Mouse (Mus musculus): ENCODE measurements around the gene Mycbp2. TPM values are rescaled to one million over a fixed set of nuclear protein-coding genes. Genes with fewer than 3 reads are reported as not detected.

Gene Mycbp2
- total and polyA plus RNA-seq, 3 experiments: 12.6 to 27.5 (median 26.6) TPM

- H3K27ac ChIP-seq: peak within 1 kb of the TSS; percentile 100
- H3K36me3 ChIP-seq (ENCODE audit: control insufficient read depth, insufficient read depth, low read length): peaks cover 28% of the 10 kb centered on the region
- TF ChIP-seq POLR2A (IDR thresholded peaks at IDR 0.05; ENCODE audit: insufficient read depth, low read depth, low read length): peak; percentile 62
- TF ChIP-seq CTCF (IDR thresholded peaks at IDR 0.05): no peak
- TF ChIP-seq EP300 (IDR thresholded peaks at IDR 0.05; ENCODE audit: insufficient read depth, low read depth, low read length): peak; percentile 83; the same call in 1 of the 2 replicates
- H3K79me2 ChIP-seq (replicated peaks; ENCODE audit: control insufficient read depth, insufficient read depth, low read length): peaks cover 16% of the 10 kb centered on the region
- H3K4me3 ChIP-seq: peak within 1 kb of the TSS; percentile 99
- no peaks in the 10 kb centered on the region for H3K27me3 ChIP-seq (ENCODE audit: control insufficient read depth, insufficient read depth, low read length)
- under 1% methylated on average over 85 of the region's 88 CpGs for WGBS
- intact Hi-C loops (cut with DNase I): loop anchor here (1.0 to 10.0 kb wide), 2 partner anchors 29 to 245 kb away; partner anchors contain the start of genes Cln5 and Mycbp2
- peaks cover 16% of the 10 kb centered on the region for H3K4me1 ChIP-seq (ENCODE audit: control insufficient read depth, insufficient read depth, low read length)
- peak; percentile 93 to 97 for DNase-seq
- H3K9ac ChIP-seq (ENCODE audit: low read depth, low read length): peak within 1 kb of the TSS; percentile 97
These were observed 247.2 kb downstream of the Mycbp2 start, which contains the start of gene Fbxl3 for GRCm38 (mm10) chr14:103099238-103099933. Fbxl3 (minus strand) TSS chr14:103099566.

GRCm38 (mm10) chr14:103098587-103099235 lies 247.9 kb downstream of the Mycbp2 start:
- Histone ChIP-seq H3K4me1 (ENCODE audit: control insufficient read depth, insufficient read depth, low read length) (peaks cover 18% of the 10 kb centered on the region), H3K27ac (peak overlapping the region; percentile 100), H3K9ac (ENCODE audit: low read depth, low read length) (peak overlapping the region; percentile 97), H3K27me3 (ENCODE audit: control insufficient read depth, insufficient read depth, low read length) (no peaks in the 10 kb centered on the region), H3K4me3 (peak overlapping the region; percentile 99), H3K36me3 (ENCODE audit: control insufficient read depth, insufficient read depth, low read length) (peaks cover 35% of the 10 kb centered on the region), H3K79me2 (replicated peaks; ENCODE audit: control insufficient read depth, insufficient read depth, low read length) (peaks cover 17% of the 10 kb centered on the region)
- WGBS: 1% methylated on average over 79 of the region's 86 CpGs
- intact Hi-C loops (cut with DNase I): loop anchor here (1.0 to 10.0 kb wide), 2 partner anchors 28 to 246 kb away; partner anchors contain the start of genes Cln5 and Mycbp2
- TF ChIP-seq POLR2A (IDR thresholded peaks at IDR 0.05; ENCODE audit: insufficient read depth, low read depth, low read length): peak; percentile 23
- no peak for TF ChIP-seq CTCF (IDR thresholded peaks at IDR 0.05)
- no peak for TF ChIP-seq EP300 (IDR thresholded peaks at IDR 0.05; ENCODE audit: insufficient read depth, low read depth, low read length)
- peak; percentile 92 to 94 for DNase-seq

GRCm38 (mm10) chr14:103098213-103098586 lies 248.4 kb downstream of the Mycbp2 start:
- Histone ChIP-seq H3K27me3 (ENCODE audit: control insufficient read depth, insufficient read depth, low read length) (no peaks in the 10 kb centered on the region), H3K27ac (peak overlapping the region; percentile 100), H3K36me3 (ENCODE audit: control insufficient read depth, insufficient read depth, low read length) (peaks cover 40% of the 10 kb centered on the region), H3K79me2 (replicated peaks; ENCODE audit: control insufficient read depth, insufficient read depth, low read length) (peaks cover 19% of the 10 kb centered on the region), H3K9ac (ENCODE audit: low read depth, low read length) (peak overlapping the region; percentile 97), H3K4me3 (peak overlapping the region; percentile 99), H3K4me1 (ENCODE audit: control insufficient read depth, insufficient read depth, low read length) (peaks cover 20% of the 10 kb centered on the region)
- intact Hi-C loops (cut with DNase I): loop anchor here (10.0 kb wide), 1 partner anchor 247 kb away; the partner anchor contains the start of gene Mycbp2
- TF ChIP-seq EP300 (IDR thresholded peaks at IDR 0.05; ENCODE audit: insufficient read depth, low read depth, low read length) (no peak), POLR2A (IDR thresholded peaks at IDR 0.05; ENCODE audit: insufficient read depth, low read depth, low read length) (no peak), CTCF (IDR thresholded peaks at IDR 0.05) (no peak)
- 4% methylated on average over 2 of the region's 2 CpGs for WGBS
- no peak for DNase-seq

- Histone ChIP-seq H3K79me2 (replicated peaks; ENCODE audit: control insufficient read depth, insufficient read depth, low read length) (peaks cover 21% of the 10 kb centered on the region), H3K27me3 (ENCODE audit: control insufficient read depth, insufficient read depth, low read length) (no peaks in the 10 kb centered on the region), H3K4me3 (peak overlapping the region; percentile 15), H3K27ac (peak overlapping the region; percentile 38), H3K36me3 (ENCODE audit: control insufficient read depth, insufficient read depth, low read length) (peaks cover 53% of the 10 kb centered on the region), H3K4me1 (ENCODE audit: control insufficient read depth, insufficient read depth, low read length) (peaks cover 24% of the 10 kb centered on the region), H3K9ac (ENCODE audit: low read depth, low read length) (0 out of 2 replicates have a peak overlapping the region, but pooled peaks have one; percentile 35)
- DNase-seq: peak in 1 of 2 experiments; percentile 33
- 10% methylated on average over 6 of the region's 6 CpGs for WGBS
- intact Hi-C loops (cut with DNase I): loop anchor here (10.0 kb wide), 1 partner anchor 248 kb away; the partner anchor contains the start of gene Mycbp2
- TF ChIP-seq CTCF (IDR thresholded peaks at IDR 0.05) (no peak), POLR2A (IDR thresholded peaks at IDR 0.05; ENCODE audit: insufficient read depth, low read depth, low read length) (no peak), EP300 (IDR thresholded peaks at IDR 0.05; ENCODE audit: insufficient read depth, low read depth, low read length) (no peak)
These were observed 250.0 kb downstream of the Mycbp2 start for GRCm38 (mm10) chr14:103096621-103097020.

GRCm38 (mm10) chr14:103095826-103096225 lies 250.8 kb downstream of the Mycbp2 start:
- Histone ChIP-seq H3K36me3 (ENCODE audit: control insufficient read depth, insufficient read depth, low read length) (peaks cover 61% of the 10 kb centered on the region), H3K4me3 (no peak overlapping the region), H3K27me3 (ENCODE audit: control insufficient read depth, insufficient read depth, low read length) (no peaks in the 10 kb centered on the region), H3K27ac (no peak overlapping the region), H3K79me2 (replicated peaks; ENCODE audit: control insufficient read depth, insufficient read depth, low read length) (peaks cover 27% of the 10 kb centered on the region), H3K9ac (ENCODE audit: low read depth, low read length) (no peak overlapping the region), H3K4me1 (ENCODE audit: control insufficient read depth, insufficient read depth, low read length) (peaks cover 25% of the 10 kb centered on the region)
- no peak for DNase-seq
- WGBS: 93% methylated on average over 8 of the region's 8 CpGs
- no peak for TF ChIP-seq EP300 (IDR thresholded peaks at IDR 0.05; ENCODE audit: insufficient read depth, low read depth, low read length)
- TF ChIP-seq POLR2A (IDR thresholded peaks at IDR 0.05; ENCODE audit: insufficient read depth, low read depth, low read length): no peak
- no peak for TF ChIP-seq CTCF (IDR thresholded peaks at IDR 0.05)
- intact Hi-C loops (cut with DNase I): loop anchor here (10.0 kb wide), 1 partner anchor 249 kb away; the partner anchor contains the start of gene Mycbp2

All from heart, adult 2 months (tissue).